Mouse (Mus musculus) intestine, postnatal 0 days (tissue): Measurements from ENCODE around the gene Gnmt. TPM values are rescaled to one million over a fixed set of nuclear protein-coding genes. Genes with fewer than 3 reads are reported as not detected.

Experiments
- ATAC-seq: fragments of 200-750 bp; cut with Nextera tagmentation; 2 replicates; pipeline ENCODE4 v1.8.0; 2017; ENCODE audit warnings: mild to moderate bottlenecking, moderate TSS enrichment, moderate library complexity
- H3K27ac ChIP-seq: fragments of 300-500 bp; sonication (generic); 2 replicates; pipeline ENCODE4 v1.5.1; 2014; ENCODE audit warnings: mild to moderate bottlenecking, low read depth, low read length, moderate library complexity
- H3K27me3 ChIP-seq: fragments of 300-500 bp; sonication (generic); replicated peaks from 2 replicates; pipeline ENCODE4 v1.6.1; 2014; ENCODE audit warnings: low read length, mixed read lengths; ENCODE audit not compliant: control insufficient read depth, insufficient read depth
- H3K36me3 ChIP-seq: fragments of 300-500 bp; sonication (generic); 2 replicates; pipeline ENCODE4 v1.6.1; 2014; ENCODE audit warnings: mild to moderate bottlenecking, moderate library complexity; ENCODE audit not compliant: control insufficient read depth, insufficient read depth
- H3K4me1 ChIP-seq: fragments of 300-500 bp; sonication (generic); replicated peaks from 2 replicates; pipeline ENCODE4 v1.6.1; 2014; ENCODE audit warnings: antibody characterized with exemption, low read length, mixed read lengths; ENCODE audit not compliant: control insufficient read depth, insufficient read depth
- H3K4me2 ChIP-seq: fragments of 300-500 bp; sonication (generic); replicated peaks from 2 replicates; pipeline ENCODE4 v1.6.1; 2014; ENCODE audit warnings: low read depth, mild to moderate bottlenecking, moderate library complexity
- H3K4me3 ChIP-seq: fragments of 300-500 bp; sonication (generic); 2 replicates; pipeline ENCODE4 v1.5.1; 2014; ENCODE audit warnings: low read depth, low read length
- H3K9ac ChIP-seq: fragments of 300-500 bp; sonication (generic); 2 replicates; pipeline ENCODE4 v1.6.1; 2014; ENCODE audit warnings: mild to moderate bottlenecking, low read depth, low read length
- H3K9me3 ChIP-seq: fragments of 300-500 bp; sonication (generic); 2 replicates; pipeline ENCODE4 v1.6.1; 2016; ENCODE audit warnings: mixed run types; ENCODE audit not compliant: control insufficient read depth
- CTCF ChIP-seq: sonication (generic); IDR thresholded peaks from 2 replicates; pipeline ENCODE4 v1.5.1; 2016; ENCODE audit warnings: low read depth, mild to moderate bottlenecking, control low read depth, antibody characterized with exemption, moderate library complexity
- WGBS: fragments of 180-500 bp; shearing (Covaris S2); extraction: QIAGEN DNeasy Blood & Tissue Kit; methylation state at CpG from one replicate; pipeline ENCODE4 v1.1.7; 2014; 5-methylcytosine and 5-hydroxymethylcytosine counted together
- polyA plus RNA-seq: library from polyadenylated mRNA; unstranded; fragments of >200 nt; fragmentation: Nextera tagmentation; extraction: Ambion mirVana; gene quantifications from 2 replicates; pipeline ENCODE4 v1.2.1, GENCODE M21; 2015

Gnmt gene
- polyA plus RNA-seq, 1 experiment from 2014 or later, result 0.48 TPM

DNA sequence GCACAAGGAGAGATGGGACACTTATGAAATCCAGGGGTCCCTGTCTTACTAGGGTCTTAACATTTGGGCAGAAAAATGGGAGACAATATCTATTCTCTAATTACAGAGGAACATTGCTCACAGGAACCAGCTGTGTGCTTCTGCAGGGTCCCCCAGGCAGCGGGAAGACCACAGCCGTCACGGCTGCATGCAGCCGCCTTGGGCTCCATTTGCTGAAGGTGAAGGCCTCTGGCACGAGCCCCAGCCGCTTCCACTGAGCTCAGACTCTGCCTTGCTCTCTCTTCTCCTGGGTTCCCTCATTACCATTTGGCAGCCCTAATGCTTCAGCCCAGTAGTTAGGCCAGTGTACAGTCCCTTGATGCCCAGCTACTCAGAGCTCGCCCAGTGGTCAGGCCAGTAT, 7.9 kb downstream of the Gnmt start:
- 93% methylated on average over 7 of the region's 7 CpGs for WGBS
- TF ChIP-seq CTCF, result no peak

DNA sequence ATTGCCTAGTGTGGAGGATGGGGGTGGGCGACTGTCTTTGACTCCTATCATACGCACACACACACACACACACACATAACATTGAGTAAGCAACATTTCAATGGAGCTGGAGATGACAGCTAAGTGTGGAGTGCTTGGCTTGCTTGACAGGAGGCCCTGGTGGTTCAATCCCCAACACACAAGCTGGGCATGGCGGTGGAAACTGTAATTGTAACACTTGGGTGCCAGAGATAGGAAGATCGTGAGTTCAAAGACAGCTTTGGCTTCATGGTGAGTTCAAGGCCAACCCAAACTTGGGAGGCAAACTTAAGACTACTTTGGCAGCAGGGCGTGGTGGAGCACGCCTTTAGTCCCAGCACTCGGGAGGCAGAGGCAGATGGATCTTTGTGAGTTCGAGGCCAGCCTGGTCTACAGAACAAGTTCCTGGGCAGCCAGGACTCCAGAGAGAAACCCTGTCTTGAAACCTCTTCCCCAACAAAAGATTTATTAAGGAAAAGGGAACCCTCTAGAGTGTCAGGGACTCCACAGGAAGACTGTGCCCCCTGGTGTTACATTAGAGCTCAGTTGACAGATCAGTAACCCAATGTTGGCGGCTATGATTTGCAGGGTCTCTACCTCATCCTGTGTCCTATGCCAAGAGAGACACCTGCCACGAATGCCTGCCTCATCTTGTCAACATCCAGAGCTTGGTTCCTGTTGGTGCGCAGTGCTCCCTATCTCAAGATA, 14.0 kb downstream of the Gnmt start:
- Histone ChIP-seq H3K9me3 (no peaks in the 10 kb centered on the region), H3K36me3 (0 out of 2 replicates have a peak, but pooled peaks cover 16% of the 10 kb centered on the region), H3K4me3 (no peak overlapping the region), H3K27ac (no peak overlapping the region), H3K27me3 (no peaks in the 10 kb centered on the region), H3K4me2 (no peak overlapping the region), H3K9ac (no peak overlapping the region), H3K4me1 (peaks cover 5% of the 10 kb centered on the region; the same call in 1 of the 2 replicates)
- 93% methylated on average over 11 of the region's 11 CpGs for WGBS
- ATAC-seq, result no peak
- peak; percentile 40 for TF ChIP-seq CTCF

More for the DNA sequence above, 7.9 kb downstream of the Gnmt start:
- no peak for ATAC-seq
- Histone ChIP-seq H3K9me3 (no peaks in the 10 kb centered on the region), H3K27me3 (no peaks in the 10 kb centered on the region), H3K4me1 (no peaks in the 10 kb centered on the region), H3K9ac (no peak overlapping the region), H3K4me3 (no peak overlapping the region), H3K36me3 (peaks cover 51% of the 10 kb centered on the region), H3K27ac (no peak overlapping the region), H3K4me2 (no peak overlapping the region)

DNA sequence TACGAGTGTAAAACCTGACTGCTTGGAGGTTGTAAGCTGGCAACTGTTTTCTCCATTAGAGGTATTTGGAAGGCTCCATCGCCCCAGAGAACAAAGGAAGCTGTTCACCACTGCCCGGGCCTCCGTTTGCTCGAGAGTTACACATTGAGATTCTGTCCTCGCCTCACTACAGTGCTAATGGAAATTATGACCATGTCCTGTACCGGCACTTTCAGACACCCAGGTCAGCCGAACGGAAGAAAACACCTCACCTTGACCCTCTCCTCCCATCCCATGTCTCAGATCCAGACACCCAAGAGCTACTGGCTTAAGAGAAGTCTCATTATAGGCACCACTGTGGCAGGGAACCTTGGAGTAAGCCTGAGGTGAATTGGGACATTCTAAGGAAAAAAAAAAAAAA, 15.1 kb downstream of the Gnmt start:
- ATAC-seq, result no peak
- 91% methylated on average over 9 of the region's 9 CpGs for WGBS
- Histone ChIP-seq H3K4me3 (no peak overlapping the region), H3K27me3 (no peaks in the 10 kb centered on the region), H3K4me1 (peaks cover 5% of the 10 kb centered on the region; the same call in 1 of the 2 replicates), H3K36me3 (0 out of 2 replicates have a peak, but pooled peaks cover 16% of the 10 kb centered on the region), H3K27ac (no peak overlapping the region), H3K9me3 (no peaks in the 10 kb centered on the region), H3K4me2 (no peak overlapping the region), H3K9ac (no peak overlapping the region)
- no peak for TF ChIP-seq CTCF

DNA sequence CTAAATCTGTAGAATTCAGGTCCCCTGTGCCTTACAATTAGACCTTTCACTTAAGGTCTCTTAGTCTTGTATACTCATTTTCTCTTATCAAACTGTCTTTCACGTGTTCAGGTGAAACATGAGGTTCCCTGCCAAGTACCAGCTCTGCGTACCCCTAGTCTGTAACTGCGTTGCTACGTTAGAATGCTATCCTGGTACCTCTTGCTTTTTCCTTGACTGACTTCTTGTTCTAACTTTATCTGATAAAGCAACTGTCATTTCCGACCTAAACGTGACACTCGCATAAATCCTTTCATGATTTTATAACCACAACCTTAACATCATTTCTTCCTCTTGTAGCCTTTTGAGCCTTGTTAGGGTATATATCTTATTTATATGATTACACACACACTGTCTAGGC, 16.5 kb downstream of the Gnmt start:
- Histone ChIP-seq H3K36me3 (0 out of 2 replicates have a peak, but pooled peaks cover 16% of the 10 kb centered on the region), H3K4me2 (peak overlapping the region; percentile 95), H3K4me3 (peak overlapping the region; percentile 79), H3K9me3 (no peaks in the 10 kb centered on the region), H3K9ac (peak overlapping the region; percentile 94), H3K27ac (0 out of 2 replicates have a peak overlapping the region, but pooled peaks have one; percentile 35), H3K27me3 (no peaks in the 10 kb centered on the region), H3K4me1 (peaks cover 5% of the 10 kb centered on the region; the same call in 1 of the 2 replicates)
- ATAC-seq, result no peak
- WGBS, result 30% methylated on average over 7 of the region's 7 CpGs
- no peak for TF ChIP-seq CTCF

DNA sequence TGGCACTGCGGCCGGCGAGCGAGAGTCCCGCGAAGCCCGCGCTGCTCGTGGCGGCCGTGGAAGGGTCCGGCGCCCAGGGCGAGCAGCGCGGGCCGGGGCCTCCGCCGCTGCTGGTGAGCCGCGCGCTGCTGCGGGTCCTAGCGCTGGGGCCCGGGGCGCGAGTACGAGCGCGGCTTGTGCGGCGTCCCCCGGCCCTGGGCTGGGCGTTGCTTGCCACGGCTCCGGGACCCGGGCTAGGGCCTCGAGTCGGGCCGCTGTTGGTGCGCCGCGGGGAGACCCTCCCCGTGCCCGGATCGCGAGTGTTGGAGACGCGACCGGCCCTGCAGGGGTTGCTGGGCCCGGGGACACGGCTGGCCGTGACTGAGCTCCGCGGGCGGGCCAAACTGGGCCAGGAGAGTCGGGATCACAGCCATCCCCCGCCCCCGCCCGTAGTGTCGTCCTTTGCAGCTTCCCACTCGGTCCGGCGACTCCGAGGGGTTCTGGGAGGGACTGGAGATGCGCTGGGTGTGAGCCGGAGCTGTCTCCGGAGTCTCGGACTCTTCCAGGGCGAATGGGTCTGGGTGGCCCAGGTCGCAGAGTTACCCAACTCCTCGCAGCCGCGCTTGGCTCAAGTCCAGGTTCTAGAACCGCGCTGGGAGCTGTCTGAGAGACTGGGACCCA, 17.2 kb downstream of the Gnmt start:
- TF ChIP-seq CTCF, result no peak
- H3K27ac ChIP-seq, result peak overlapping the region; percentile 65
- under 1% methylated on average over 64 of the region's 76 CpGs for WGBS
- peak overlapping the region; percentile 95 for H3K4me2 ChIP-seq
- 0 out of 2 replicates have a peak, but pooled peaks cover 16% of the 10 kb centered on the region for H3K36me3 ChIP-seq
- H3K4me3 ChIP-seq, result peak overlapping the region; percentile 79
- H3K9me3 ChIP-seq, result no peaks in the 10 kb centered on the region
- H3K9ac ChIP-seq, result peak overlapping the region; percentile 94
- no peaks in the 10 kb centered on the region for H3K27me3 ChIP-seq
- H3K4me1 ChIP-seq, result peaks cover 5% of the 10 kb centered on the region; the same call in 1 of the 2 replicates
- peak; percentile 58 for ATAC-seq

DNA sequence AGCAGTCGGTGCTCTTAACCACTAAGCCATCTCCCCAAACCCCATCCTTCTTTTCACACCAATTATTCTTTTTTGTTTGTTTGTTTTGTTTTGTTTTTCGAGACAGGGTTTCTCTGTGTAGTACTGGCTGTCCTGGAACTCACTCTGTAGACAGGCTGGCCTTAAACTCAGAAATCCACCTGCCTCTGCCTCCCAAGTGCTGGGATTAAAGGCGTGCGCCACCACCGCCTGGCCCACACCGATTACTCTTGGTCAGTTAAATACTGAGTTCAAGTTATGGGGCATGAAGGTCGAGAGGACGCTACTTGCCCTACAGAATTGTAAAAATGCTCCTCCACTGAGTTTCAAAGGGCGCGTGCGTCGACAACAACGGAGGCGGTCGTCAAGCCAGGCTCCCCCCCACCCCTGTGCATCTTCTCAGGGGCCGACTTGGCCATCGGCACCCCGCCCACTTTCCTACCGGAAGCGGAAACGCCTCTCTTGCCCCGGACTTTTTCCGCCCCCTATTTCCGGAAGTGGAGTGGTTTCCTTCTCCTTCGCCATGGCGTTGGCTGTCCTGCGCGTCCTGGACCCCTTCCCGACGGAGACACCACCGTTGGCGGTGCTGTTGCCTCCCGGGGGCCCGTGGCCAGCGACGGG, 17.9 kb downstream of the Gnmt start, which contains the start of gene Pex6:
Pex6 (plus strand) TSS at position 505 of the 639 bp plus-strand sequence.
- Histone ChIP-seq H3K4me2 (peak within 1 kb of the TSS; percentile 95), H3K4me3 (peak within 1 kb of the TSS; percentile 79), H3K9me3 (no peaks in the 10 kb centered on the region), H3K9ac (peak within 1 kb of the TSS; percentile 94), H3K4me1 (peaks cover 5% of the 10 kb centered on the region; the same call in 1 of the 2 replicates), H3K36me3 (0 out of 2 replicates have a peak, but pooled peaks cover 16% of the 10 kb centered on the region), H3K27me3 (no peaks in the 10 kb centered on the region), H3K27ac (peak within 1 kb of the TSS; percentile 65)
- WGBS, result 6% methylated on average over 36 of the region's 36 CpGs
- TF ChIP-seq CTCF, result no peak
- peak; percentile 85 for ATAC-seq
